Mouse (Mus musculus) retina, embryonic 14.5 days (tissue): ENCODE results near the gene Fam20c.
A peak's percentile ranks its signal among the peaks of the same experiment; 100 is the strongest.

Experiments used
- DNase-seq: peaks from one replicate; pipeline ENCODE4 v3.0.0-alpha.2; 2015; ENCODE audit warnings: low spot score

Gene Fam20c

GRCm38 (mm10) chr5:138754303-138755120 is at the start of gene Fam20c:
Fam20c (plus strand) TSS chr5:138754514.
- peak; percentile 75 for DNase-seq

DNA sequence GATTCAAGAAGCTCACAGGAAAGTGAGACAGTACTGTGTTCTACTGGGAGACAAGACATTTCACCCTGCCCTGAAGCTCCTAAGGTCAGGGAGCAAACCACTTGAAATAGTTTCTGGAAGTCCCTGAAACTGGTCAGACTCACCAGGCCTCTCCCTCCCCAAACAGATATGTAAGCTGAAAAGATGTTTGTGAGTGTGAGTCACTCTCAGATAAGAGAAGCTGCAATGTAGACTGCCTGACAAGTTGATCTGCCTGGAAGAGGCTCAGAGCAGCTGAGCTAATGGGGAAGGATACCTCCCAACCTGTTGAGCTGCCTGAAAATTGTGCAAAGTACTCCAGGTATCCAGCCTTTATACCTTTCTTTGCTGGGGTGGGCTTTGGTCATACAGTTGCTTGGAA is 46.9 kb upstream of the Fam20c start:
- no peak for DNase-seq

GRCm38 (mm10) chr5:138708591-138708990 is 45.7 kb upstream of the Fam20c start:
- DNase-seq, result no peak

DNA sequence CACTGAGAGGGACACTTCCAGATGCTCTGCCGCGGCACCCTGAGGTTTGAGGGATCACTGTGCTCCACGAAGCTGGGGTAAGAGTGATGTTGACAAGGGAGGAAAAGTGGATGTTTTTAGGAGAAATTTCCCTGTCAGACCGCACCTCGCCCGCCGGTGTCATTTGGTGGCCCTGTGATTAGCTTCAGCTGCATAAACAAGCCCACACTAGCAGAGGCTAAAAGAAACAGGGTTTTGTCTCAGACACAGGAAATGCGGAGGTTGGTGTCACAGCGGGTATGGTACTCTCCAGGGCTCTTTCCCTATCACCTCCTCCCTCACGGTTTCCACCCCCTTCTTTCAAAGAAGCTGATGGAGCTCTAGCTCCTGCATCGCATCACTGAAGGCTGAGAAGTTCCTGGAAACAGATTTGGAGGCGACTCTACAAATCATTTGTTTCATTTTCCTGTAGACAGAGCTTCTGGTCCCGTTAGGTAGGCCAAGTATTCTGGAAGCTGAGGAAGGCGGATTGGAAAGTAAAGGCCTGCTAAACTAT is 38.7 kb upstream of the Fam20c start:
- no peak for DNase-seq

DNA sequence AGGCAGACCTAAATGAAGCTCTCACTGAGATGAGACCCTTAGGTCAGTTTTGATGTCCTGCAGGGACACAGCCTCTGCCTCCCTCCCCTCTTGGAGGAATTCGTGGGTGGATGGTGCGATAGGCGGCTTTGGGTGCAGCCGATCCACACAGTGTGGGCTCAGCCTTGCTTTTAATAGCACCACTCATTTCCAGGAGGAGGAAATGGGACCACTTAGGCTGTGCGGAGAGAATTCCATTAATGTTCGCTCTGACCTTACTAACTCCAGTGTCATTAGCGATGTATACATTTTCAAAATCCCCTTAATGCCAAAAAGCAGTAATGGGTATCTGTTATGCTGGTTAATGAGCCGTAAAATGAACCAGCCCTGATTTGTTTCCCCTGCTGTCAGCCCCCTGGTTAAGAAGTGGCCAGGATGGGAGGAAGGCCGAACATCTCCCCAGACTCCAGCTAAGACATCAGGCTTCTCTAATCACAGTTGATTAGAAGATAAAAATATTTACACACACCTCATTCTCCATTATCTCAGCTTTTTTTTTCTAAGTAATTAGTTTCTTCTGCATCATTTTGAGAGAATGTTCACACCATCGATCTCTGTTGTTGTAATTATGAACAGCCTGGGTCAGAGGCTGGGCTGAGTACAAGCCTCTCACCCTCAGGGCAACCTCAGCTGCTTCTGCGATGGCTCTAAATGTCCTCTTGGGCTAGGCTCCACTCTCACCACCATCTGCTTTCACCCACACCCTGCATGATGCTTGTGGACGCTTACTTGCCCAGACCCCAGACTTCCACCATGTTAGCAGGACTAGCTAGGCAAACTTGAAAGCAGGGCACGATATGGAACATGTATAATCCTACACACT is 33.8 kb upstream of the Fam20c start:
- DNase-seq, result peak; percentile 45

GRCm38 (mm10) chr5:138724417-138724816 is 29.9 kb upstream of the Fam20c start:
- DNase-seq, result no peak

- no peak for DNase-seq
Measured at GRCm38 (mm10) chr5:138725151-138725550, 29.2 kb upstream of the Fam20c start.

DNA sequence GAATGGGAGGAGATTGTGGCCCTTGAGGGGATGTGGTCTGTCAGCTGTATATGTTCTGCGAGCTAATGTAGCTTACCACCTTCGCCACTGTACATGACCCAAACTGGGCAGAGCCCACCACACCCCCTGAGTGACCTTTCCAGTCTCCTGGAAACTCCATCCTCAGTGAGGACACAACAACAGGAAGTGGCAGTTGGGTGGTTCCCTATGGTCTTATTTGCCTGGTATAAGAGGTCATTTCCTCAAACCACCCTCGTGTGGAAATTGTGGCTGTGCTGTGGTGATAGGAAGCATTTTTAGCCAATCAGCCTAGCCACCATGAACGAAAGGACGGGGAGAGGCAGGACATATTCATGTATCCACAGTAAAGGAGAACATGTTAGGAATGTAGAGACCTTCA is 23.5 kb upstream of the Fam20c start:
- no peak for DNase-seq

DNA sequence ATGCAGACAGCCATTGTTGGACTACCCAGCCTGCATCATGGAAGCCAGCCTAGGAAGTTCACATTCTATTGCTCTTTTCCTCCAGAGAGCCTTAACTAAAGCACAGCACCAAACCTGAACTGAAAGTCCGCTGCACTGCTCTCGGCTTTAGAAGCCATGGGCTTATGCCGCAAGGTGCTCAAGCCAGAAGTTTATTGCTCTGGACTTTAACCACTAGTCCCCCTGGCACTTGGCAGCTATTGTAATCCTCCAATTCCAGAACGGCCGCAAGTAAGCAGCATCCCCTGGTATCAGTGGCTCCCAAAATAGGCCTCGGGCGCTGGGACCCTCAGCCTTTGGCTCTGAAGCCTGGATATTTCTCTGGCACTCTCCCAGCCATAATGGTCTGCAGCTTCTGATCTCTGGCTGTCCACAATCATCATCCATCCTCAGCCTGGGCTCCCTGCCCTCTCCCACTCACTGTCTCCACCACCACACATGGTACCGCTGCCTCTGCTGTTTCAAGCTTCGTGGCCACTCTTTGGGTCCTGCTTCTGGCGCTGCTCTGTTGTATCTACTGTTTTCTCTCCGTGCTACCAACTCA is 20.9 kb upstream of the Fam20c start:
- no peak for DNase-seq

DNA sequence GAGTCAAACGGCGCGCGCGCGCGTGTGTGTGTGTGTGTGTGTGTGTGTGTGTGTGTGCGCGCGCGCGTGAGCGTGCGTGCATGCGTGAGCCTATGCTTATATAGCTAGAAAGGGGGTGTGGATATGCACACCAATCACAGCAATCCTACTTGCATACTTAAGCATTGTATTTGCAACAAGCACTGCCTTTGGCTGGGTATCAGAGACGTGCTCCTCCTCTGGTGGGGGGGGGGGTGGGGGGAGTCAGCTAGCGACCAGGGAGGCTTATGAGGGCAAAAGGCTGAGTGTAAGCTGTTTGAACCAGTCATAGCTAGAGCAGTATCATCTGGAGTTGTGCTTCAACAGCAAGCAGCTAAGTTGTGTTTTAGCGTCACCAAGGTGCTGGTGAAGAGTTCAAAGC is 20.3 kb upstream of the Fam20c start:
- no peak for DNase-seq

DNA sequence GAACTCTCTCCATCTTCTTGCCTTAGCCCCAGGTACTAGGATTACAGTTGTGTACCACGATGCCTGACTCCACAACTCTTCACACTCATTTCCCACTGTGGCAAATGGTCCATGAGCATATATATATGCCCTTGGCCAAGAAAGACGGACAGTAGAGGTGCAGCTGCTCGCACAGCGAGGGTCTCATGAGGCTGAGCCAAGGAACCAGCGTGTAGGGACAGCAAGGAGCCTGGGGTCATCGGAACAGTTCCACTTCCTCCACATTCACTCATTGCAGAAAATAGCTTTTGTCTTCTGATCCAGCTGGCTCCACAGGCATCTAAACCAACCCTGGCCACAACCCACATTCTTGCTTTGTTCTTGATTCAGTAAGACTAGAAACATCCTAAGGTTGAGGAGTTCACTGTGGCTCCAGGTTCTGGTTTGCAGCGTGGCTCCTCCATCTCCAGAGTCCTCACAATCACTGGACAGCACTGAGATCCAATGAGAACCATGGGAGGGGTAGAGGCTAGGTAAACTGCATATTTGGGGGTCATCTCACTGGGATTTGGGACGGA is 19.0 kb upstream of the Fam20c start:
- no peak for DNase-seq

DNA sequence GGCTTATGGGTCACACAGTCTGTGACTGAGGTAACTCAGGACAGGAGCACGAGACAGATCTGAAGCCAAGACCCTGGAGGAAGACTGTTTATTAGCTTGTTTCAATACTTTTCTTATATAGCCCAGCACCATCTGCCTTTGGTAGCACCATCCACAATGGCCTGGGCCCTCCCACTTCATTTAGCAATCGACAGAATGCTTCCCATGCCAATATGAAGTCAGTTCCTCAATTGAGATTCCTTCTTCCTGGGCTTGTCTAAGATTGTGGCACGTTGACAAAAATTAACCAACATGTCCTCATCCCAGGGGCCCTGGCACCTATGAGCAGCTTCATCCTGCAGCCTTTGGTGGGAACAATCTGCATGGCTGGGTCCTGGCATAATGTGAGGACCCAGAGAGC is 14.2 kb upstream of the Fam20c start:
- no peak for DNase-seq

GRCm38 (mm10) chr5:138741516-138741915 is 12.8 kb upstream of the Fam20c start:
- DNase-seq, result no peak

- DNase-seq, result no peak
Measured at GRCm38 (mm10) chr5:138742281-138742680, 12.0 kb upstream of the Fam20c start.

DNA sequence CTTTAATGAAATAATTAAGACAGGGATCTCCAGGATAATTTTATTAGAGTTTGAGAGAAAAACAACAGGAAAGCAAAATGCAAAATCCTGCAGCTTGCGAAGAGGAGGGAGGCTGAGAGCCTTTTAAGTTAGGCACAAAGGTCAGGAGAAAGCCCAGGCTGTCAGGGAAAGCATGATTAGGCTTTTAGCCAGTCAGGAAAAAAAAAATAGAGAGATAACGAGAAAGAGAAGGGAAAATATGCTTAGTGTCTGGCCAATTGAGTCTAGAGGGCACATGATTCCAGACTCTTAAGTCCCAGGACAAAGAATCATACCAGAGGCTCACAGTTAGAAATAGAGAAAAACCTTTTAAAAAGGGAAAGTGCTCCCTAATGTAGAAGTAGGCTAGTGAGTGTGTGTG is 10.7 kb upstream of the Fam20c start:
- no peak for DNase-seq

DNA sequence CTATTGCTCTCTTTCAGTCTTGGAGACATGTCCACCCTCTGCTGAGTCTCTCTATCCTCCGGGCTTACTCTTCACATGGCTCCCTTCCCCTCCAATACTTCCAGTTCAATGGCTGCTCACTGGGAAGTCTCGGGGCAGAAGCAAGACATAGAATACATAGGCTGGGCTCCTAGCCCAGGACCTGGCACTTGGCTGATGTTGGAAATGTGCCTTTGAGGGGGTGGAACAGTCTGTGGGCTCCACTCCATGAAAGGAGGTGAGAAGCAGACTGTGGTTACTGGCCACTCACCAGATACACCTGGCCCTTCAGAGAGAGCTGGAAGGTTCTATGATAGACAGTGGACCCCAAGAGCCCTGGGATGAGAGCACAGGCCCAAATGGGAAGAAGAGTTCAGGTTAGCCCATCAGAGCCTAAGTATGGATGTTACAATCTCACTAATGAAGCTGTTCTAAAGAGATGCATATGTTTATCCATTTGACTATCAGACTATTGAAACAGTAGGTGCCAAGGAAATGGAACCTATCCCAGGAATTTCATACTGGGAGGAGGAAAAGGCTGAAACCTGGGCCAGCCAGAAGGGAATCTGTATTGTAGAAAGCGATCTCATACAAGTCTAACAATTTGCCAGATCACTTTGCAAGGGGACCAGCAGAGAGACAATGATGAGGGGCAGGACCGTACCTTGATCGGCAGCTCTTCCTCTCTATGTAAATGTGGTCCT is 8.8 kb upstream of the Fam20c start:
- DNase-seq, result no peak

DNA sequence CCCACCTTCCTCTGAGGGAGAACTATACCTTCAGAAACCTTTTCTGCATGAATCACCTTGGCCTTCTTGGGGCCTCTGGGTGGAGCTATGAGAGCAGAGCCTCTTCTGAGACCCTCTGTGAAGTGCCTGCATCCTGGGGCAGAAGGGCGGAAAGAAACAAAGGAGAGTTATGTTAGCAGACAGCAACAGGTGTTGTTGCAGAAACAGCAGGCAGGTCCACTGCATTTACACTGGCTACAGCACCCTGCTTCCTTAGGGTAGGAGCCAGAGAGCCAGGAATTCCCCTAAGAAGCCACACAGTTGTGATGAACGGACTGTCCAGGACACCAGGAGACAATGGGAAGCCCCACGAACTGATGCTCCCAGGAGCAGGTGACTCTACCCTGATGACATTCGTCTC is 1.0 kb upstream of the Fam20c start:
- no peak for DNase-seq

DNA sequence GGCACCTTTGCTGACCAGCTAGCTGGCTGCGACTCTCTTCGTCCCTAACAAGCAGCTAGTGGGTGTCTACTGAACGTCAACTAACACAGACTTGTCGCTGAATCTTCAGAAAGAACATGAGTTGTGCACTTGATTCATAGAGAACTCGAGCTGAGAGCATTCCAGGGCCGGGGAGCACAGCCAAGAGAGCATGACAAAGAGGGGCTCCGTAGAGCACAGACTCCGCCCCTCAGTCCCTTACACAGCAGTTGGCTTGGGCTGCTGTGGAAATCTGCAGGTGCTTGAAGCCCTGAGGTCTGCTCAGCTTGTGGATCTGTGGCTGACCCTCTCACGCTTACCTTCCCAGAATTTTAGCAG is 390 bp upstream of the Fam20c start:
- peak; percentile 59 for DNase-seq

- no peak for DNase-seq
Measured at GRCm38 (mm10) chr5:138755121-138755452, 773 bp downstream of the Fam20c start.

GRCm38 (mm10) chr5:138755453-138756301 is 1.4 kb downstream of the Fam20c start:
- peak; percentile 39 for DNase-seq
